Mouse (Mus musculus) erythroid progenitor cell, adult 5-6 weeks (primary cell): ENCODE data around the gene Ikbip. TPM values are rescaled to one million over a fixed set of nuclear protein-coding genes. Genes with fewer than 3 reads are reported as not detected.

Source experiments
- ATAC-seq: replicated peaks from 2 replicates; pipeline ENCODE4 v1.8.0; 2016; ENCODE audit warnings: moderate number of reproducible peaks, mild to moderate bottlenecking, moderate TSS enrichment, inconsistent platforms; ENCODE audit not compliant: poor library complexity, low FRiP score, severe bottlenecking
- total RNA-seq, 2 experiments: library from RNA; stranded (forward) in 1 of 2; stranded (reverse) in 1 of 2; fragments of 150-400 nt in 1 of 2; fragments of 186-747, 209-891 nt in 1 of 2; gene quantifications; 2 replicates each; pipeline versions ENCODE4 v1.2.3 to v1.2.4; 2015 to 2017; ENCODE audit warnings: low replicate concordance in 2 of 2

Ikbip gene
- total RNA-seq, 2 experiments from 2014 or later = 3.3 to 3.4 TPM

- ATAC-seq = no peak
These were observed 62.7 kb downstream of the Ikbip start for GRCm38 (mm10) chr10:91145413-91145812.

Other genes with a start within 250 kb of the Ikbip start
- gene Apaf1, start 170 bp upstream of the Ikbip start, total RNA-seq (2015; ENCODE audit: low replicate concordance) = 27.7 and 47.6 TPM in 2 replicates
- 34.4 and 36.8 TPM in 2 replicates for gene Apaf1, start 170 bp upstream of the Ikbip start, total RNA-seq (2017; ENCODE audit: low replicate concordance)
- 175 and 210 TPM in 2 replicates for gene Slc25a3, start 41.1 kb downstream of the Ikbip start, total RNA-seq (2015; ENCODE audit: low replicate concordance)
- 51.1 and 72.6 TPM in 2 replicates for gene Slc25a3, start 41.1 kb downstream of the Ikbip start, total RNA-seq (2017; ENCODE audit: low replicate concordance)
- 941 and 1,232 TPM in 2 replicates for gene Tmpo, start 98.4 kb downstream of the Ikbip start, total RNA-seq (2015; ENCODE audit: low replicate concordance)
- gene Tmpo, start 98.4 kb downstream of the Ikbip start, total RNA-seq (2017; ENCODE audit: low replicate concordance) = 1,337 and 1,570 TPM in 2 replicates